Mouse (Mus musculus) MEL (cell line): ENCODE data around the gene Coro2b. TPM values are rescaled to one million over a fixed set of nuclear protein-coding genes. Genes with fewer than 3 reads are reported as not detected.

ENCODE experiments used
- DNase-seq: peaks from one replicate; pipeline ENCODE4 v3.0.0; 2011; ENCODE audit warnings: low read depth, low spot score
- H3K27ac ChIP-seq: 2 replicates; pipeline ENCODE4 v1.5.1; 2012; ENCODE audit warnings: low read depth, mild to moderate bottlenecking, control low read depth, low read length, moderate library complexity; ENCODE audit not compliant: control insufficient read depth
- H3K27me3 ChIP-seq, 2 experiments: fragments of 150-350 bp in 1 of 2; sonication (generic) in 1 of 2; 2 replicates each; pipeline ENCODE4 v1.6.1; 2012; ENCODE audit warnings: low read length in 2 of 2, mild to moderate bottlenecking in 2 of 2, improper control_type of control experiment in 1 of 2, moderate library complexity in 1 of 2; ENCODE audit not compliant: insufficient read depth in 2 of 2, control insufficient read depth in 1 of 2
- H3K36me3 ChIP-seq, 2 experiments: 2 replicates each; pipeline ENCODE4 v1.6.1; 2012 to 2014; ENCODE audit warnings: low read length in 2 of 2, improper control_type of control experiment in 1 of 2, inconsistent platforms in 1 of 2, mild to moderate bottlenecking in 1 of 2; ENCODE audit not compliant: insufficient read depth in 2 of 2, control insufficient read depth in 1 of 2
- H3K4me1 ChIP-seq, 2 experiments: fragments of 150-350 bp in 1 of 2; sonication (generic) in 1 of 2; 2 replicates each; pipeline ENCODE4 v1.6.1; 2012; ENCODE audit warnings: low read length in 2 of 2, improper control_type of control experiment in 1 of 2, mild to moderate bottlenecking in 1 of 2; ENCODE audit not compliant: insufficient read depth in 2 of 2, control insufficient read depth in 1 of 2
- H3K4me3 ChIP-seq, 2 experiments: fragments of 150-350 bp in 1 of 2; sonication (generic) in 1 of 2; 2 replicates each; pipeline ENCODE4 v1.5.1; 2012; ENCODE audit warnings: low read depth in 2 of 2, low read length in 2 of 2, mild to moderate bottlenecking in 2 of 2, moderate library complexity in 2 of 2, control low read depth in 1 of 2, improper control_type of control experiment in 1 of 2; ENCODE audit not compliant: control insufficient read depth in 1 of 2, insufficient read depth in 1 of 2
- H3K79me2 ChIP-seq: 2 replicates; pipeline ENCODE4 v1.6.1; 2012; ENCODE audit warnings: mild to moderate bottlenecking, low read length, moderate library complexity; ENCODE audit not compliant: control insufficient read depth, poor library complexity, insufficient read depth
- H3K9ac ChIP-seq: 2 replicates; pipeline ENCODE4 v1.6.1; 2012; ENCODE audit warnings: low read depth, mild to moderate bottlenecking, control low read depth, low read length, moderate library complexity; ENCODE audit not compliant: control insufficient read depth, poor library complexity, severe bottlenecking
- H3K9me3 ChIP-seq: fragments of 150-350 bp; sonication (generic); replicated peaks from 2 replicates; pipeline ENCODE4 v1.6.1; 2012; ENCODE audit warnings: mild to moderate bottlenecking, low read length, improper control_type of control experiment, moderate library complexity; ENCODE audit not compliant: insufficient read depth
- BHLHE40 ChIP-seq: IDR thresholded peaks from 2 replicates; pipeline ENCODE4 v1.6.1; 2012; ENCODE audit warnings: low read depth, mild to moderate bottlenecking, inconsistent platforms, low read length, improper control_type of control experiment, borderline replicate concordance
- CHD2 ChIP-seq: IDR thresholded peaks from 2 replicates; pipeline ENCODE4 v1.6.1; 2011; ENCODE audit warnings: low read length, improper control_type of control experiment
- CTCF ChIP-seq, 3 experiments: IDR thresholded peaks in 2 of 3; conservative IDR thresholded peaks in 1 of 3; 2 replicates each; pipeline ENCODE4 v1.5.1; 2011 to 2012; ENCODE audit warnings: low read length in 3 of 3, low read depth in 2 of 3, mild to moderate bottlenecking in 2 of 3, improper control_type of control experiment in 1 of 3, inconsistent platforms in 1 of 3, mixed read lengths in 1 of 3, moderate library complexity in 1 of 3; ENCODE audit not compliant: control insufficient read depth in 1 of 3, insufficient read depth in 1 of 3, poor library complexity in 1 of 3, severe bottlenecking in 1 of 3
- GABPA ChIP-seq: IDR thresholded peaks from 2 replicates; pipeline ENCODE4 v1.6.1; 2012; ENCODE audit warnings: low read depth, mild to moderate bottlenecking, inconsistent platforms, low read length, improper control_type of control experiment, moderate library complexity
- GATA1 ChIP-seq: IDR thresholded peaks from 2 replicates; pipeline ENCODE4 v1.6.1; 2011; ENCODE audit warnings: low read depth, low read length, improper control_type of control experiment
- KAT2A ChIP-seq: conservative IDR thresholded peaks from 2 replicates; pipeline ENCODE4 v1.6.1; 2012; ENCODE audit warnings: low read depth, low read length, improper control_type of control experiment, inconsistent platforms
- MAFK ChIP-seq: IDR thresholded peaks from 2 replicates; pipeline ENCODE4 v1.6.1; 2011; ENCODE audit warnings: low read depth, mild to moderate bottlenecking, low read length, improper control_type of control experiment, borderline replicate concordance
- MAZ ChIP-seq: IDR thresholded peaks from 2 replicates; pipeline ENCODE4 v1.6.1; 2012; ENCODE audit warnings: low read depth, mild to moderate bottlenecking, inconsistent platforms, low read length, improper control_type of control experiment
- MEF2A ChIP-seq: IDR thresholded peaks from 2 replicates; pipeline ENCODE4 v1.6.1; 2014; ENCODE audit warnings: low read depth, mild to moderate bottlenecking, inconsistent platforms, low read length, improper control_type of control experiment; ENCODE audit not compliant: poor library complexity, insufficient replicate concordance, severe bottlenecking; ENCODE audit errors: extremely low read depth
- MXI1 ChIP-seq: IDR thresholded peaks from 2 replicates; pipeline ENCODE4 v1.6.1; 2011; ENCODE audit warnings: mild to moderate bottlenecking, low read depth, low read length, improper control_type of control experiment
- MYC ChIP-seq: IDR thresholded peaks from 2 replicates; pipeline ENCODE4 v1.6.1; 2011; ENCODE audit warnings: low read depth, mild to moderate bottlenecking, low read length, improper control_type of control experiment, moderate library complexity
- POLR2A ChIP-seq, 2 experiments: IDR thresholded peaks; 2 replicates each; pipeline ENCODE4 v1.6.1; 2011 to 2012; ENCODE audit warnings: low read length in 2 of 2, mild to moderate bottlenecking in 2 of 2, control low read depth in 1 of 2, improper control_type of control experiment in 1 of 2, low read depth in 1 of 2, moderate library complexity in 1 of 2; ENCODE audit not compliant: control insufficient read depth in 1 of 2, insufficient read depth in 1 of 2, poor library complexity in 1 of 2
- POLR2AphosphoS2 ChIP-seq: IDR thresholded peaks from 2 replicates; pipeline ENCODE4 v1.6.1; 2011; ENCODE audit warnings: low read length, improper control_type of control experiment
- RCOR1 ChIP-seq: IDR thresholded peaks from 2 replicates; pipeline ENCODE4 v1.6.1; 2012; ENCODE audit warnings: low read depth, mild to moderate bottlenecking, inconsistent platforms, low read length, improper control_type of control experiment
- SIN3A ChIP-seq: IDR thresholded peaks from 2 replicates; pipeline ENCODE4 v1.6.1; 2012; ENCODE audit warnings: low read length, improper control_type of control experiment, inconsistent platforms
- TAL1 ChIP-seq: IDR thresholded peaks from 2 replicates; pipeline ENCODE4 v1.6.1; 2012; ENCODE audit warnings: mild to moderate bottlenecking, inconsistent platforms, low read length, moderate library complexity, mixed read lengths
- TBP ChIP-seq: IDR thresholded peaks from 2 replicates; pipeline ENCODE4 v1.8.0; 2011; ENCODE audit warnings: low read depth, low read length, improper control_type of control experiment
- UBTF ChIP-seq: IDR thresholded peaks from 2 replicates; pipeline ENCODE4 v1.6.1; 2012; ENCODE audit warnings: low read depth, mild to moderate bottlenecking, inconsistent platforms, low read length, improper control_type of control experiment, moderate library complexity, borderline replicate concordance; ENCODE audit not compliant: insufficient read depth
- ZKSCAN1 ChIP-seq: IDR thresholded peaks from 2 replicates; pipeline ENCODE4 v1.6.1; 2012; ENCODE audit warnings: low read depth, mild to moderate bottlenecking, inconsistent platforms, low read length, improper control_type of control experiment, moderate library complexity
- ZMIZ1 ChIP-seq: IDR thresholded peaks from 2 replicates; pipeline ENCODE4 v1.6.1; 2012; ENCODE audit warnings: low read depth, mild to moderate bottlenecking, inconsistent platforms, low read length, improper control_type of control experiment, moderate library complexity
- polyA plus RNA-seq, 2 experiments: library from polyadenylated mRNA; stranded (reverse) in 1 of 2; unstranded in 1 of 2; fragments of >175 nt in 1 of 2; fragments of >200 nt in 1 of 2; gene quantifications; 2 replicates each; pipeline versions ENCODE4 v1.2.1 to v1.2.4; 2012; ENCODE audit warnings: low replicate concordance in 2 of 2, low read depth in 1 of 2; ENCODE audit not compliant: insufficient read length in 2 of 2, insufficient read depth in 1 of 2, missing spikeins in 1 of 2
- total RNA-seq: library from RNA; depleted of rRNA; stranded (reverse); fragments of 300-350 nt; gene quantifications from 2 replicates; pipeline ENCODE4 v1.2.3, GENCODE M21; 2012

Coro2b gene
- total and polyA plus RNA-seq, 3 experiments, result not detected

GRCm38 (mm10) chr9:62421027-62421426 lies 115.8 kb downstream of the Coro2b start:
- no peaks in the 10 kb centered on the region for H3K9me3 ChIP-seq
- H3K27me3 ChIP-seq, result no peaks in the 10 kb centered on the region
- H3K79me2 ChIP-seq, result no peaks in the 10 kb centered on the region
- H3K27ac ChIP-seq, result no peak overlapping the region
- no peak overlapping the region for H3K4me3 ChIP-seq
- DNase-seq, result no peak
- no peaks in the 10 kb centered on the region for H3K36me3 ChIP-seq
- H3K9ac ChIP-seq, result no peak overlapping the region
- TF ChIP-seq MEF2A (no peak), TBP (no peak), GABPA (no peak), ZMIZ1 (no peak)
- H3K4me1 ChIP-seq, result no peaks in the 10 kb centered on the region

GRCm38 (mm10) chr9:62420261-62420917 lies 116.5 kb downstream of the Coro2b start:
- TF ChIP-seq ZKSCAN1 (no peak), BHLHE40 (no peak), GATA1 (no peak), KAT2A (no peak), POLR2AphosphoS2 (no peak), POLR2A (IDR thresholded peaks at IDR 0.05; ENCODE audit: control insufficient read depth in 1 of 2, insufficient read depth in 1 of 2, low read depth in 1 of 2, low read length in 2 of 2, poor library complexity in 1 of 2) (no peak), ZMIZ1 (no peak), MAZ (no peak), SIN3A (no peak), UBTF (no peak), MAFK (no peak), CTCF (IDR thresholded peaks at IDR 0.05 in 2 of 3, conservative IDR thresholded peaks at IDR 0.05 in 1 of 3; ENCODE audit: control insufficient read depth in 1 of 3, insufficient read depth in 1 of 3, low read depth in 2 of 3, low read length in 3 of 3, poor library complexity in 1 of 3, severe bottlenecking in 1 of 3) (no peak), CHD2 (no peak), MXI1 (no peak), RCOR1 (no peak), MYC (no peak), TAL1 (no peak)
- DNase-seq, result no peak
- Histone ChIP-seq H3K4me1 (no peaks in the 10 kb centered on the region), H3K9ac (no peak overlapping the region), H3K9me3 (no peaks in the 10 kb centered on the region), H3K36me3 (no peaks in the 10 kb centered on the region), H3K79me2 (no peaks in the 10 kb centered on the region), H3K27me3 (no peaks in the 10 kb centered on the region), H3K4me3 (no peak overlapping the region), H3K27ac (no peak overlapping the region)
